Mouse (Mus musculus): ENCODE measurements around the gene Echdc1.
"Not testable (repeated sequence)": the region's sequence is repeated elsewhere in the genome, so short reads cannot be mapped to it uniquely, and the experiment has no call there.

Echdc1 gene

DNA sequence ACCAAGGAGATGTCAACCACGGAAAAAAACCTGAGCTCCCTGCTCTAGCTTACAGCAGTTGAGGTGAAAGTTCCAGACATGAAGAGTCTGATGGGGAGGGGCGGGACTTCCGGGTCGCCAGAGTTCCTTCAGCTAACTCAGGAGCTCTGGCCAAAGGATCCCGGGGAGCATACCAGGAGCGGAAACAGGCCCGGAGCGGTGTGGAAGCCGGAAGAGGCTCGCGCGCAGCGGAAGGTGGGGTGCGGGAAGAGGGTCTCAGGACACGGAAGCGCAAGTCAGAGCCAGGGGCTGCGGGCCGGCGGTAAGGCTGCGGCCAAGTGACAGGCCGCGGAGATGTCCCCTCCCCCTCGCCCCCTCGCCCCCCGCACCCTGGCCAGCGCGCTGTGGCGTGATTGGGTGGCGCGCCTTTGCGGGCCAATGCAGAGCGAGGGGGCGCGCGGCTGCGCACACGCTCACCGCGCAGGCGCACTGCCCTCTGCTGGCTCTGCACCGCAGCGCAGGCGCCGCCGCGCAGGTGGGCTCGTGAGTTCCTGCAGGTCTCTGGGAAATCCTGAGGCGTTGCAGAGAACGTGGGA is at the start of gene Echdc1:
TSS of gene Echdc1 (plus strand) at position 103 of the 575 bp plus-strand sequence.
- peak; percentile 65 to 85 for DNase-seq (ENCODE audit: low spot score in 2 of 2)

DNA sequence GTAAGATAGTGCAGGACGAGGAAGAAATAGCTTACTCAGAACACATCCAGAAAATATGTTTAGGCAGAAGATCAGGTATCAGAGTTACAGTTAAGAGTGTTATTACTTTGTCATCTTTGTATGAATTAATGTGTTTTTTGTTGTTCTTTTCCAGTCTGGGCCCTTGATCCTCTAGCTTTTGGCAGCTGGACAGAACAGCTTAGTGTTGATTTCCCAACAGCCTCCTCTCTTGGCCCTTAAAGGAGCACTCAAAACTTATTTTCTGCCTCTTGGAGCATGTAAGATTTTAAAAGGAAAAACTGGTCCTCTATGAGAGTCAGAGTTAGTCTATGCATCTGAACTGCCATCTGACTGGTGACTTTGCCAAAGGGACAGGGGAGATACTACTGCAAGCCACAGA is 31.2 kb upstream of the Echdc1 start:
- no peak for DNase-seq (ENCODE audit: low spot score in 2 of 2)

DNA sequence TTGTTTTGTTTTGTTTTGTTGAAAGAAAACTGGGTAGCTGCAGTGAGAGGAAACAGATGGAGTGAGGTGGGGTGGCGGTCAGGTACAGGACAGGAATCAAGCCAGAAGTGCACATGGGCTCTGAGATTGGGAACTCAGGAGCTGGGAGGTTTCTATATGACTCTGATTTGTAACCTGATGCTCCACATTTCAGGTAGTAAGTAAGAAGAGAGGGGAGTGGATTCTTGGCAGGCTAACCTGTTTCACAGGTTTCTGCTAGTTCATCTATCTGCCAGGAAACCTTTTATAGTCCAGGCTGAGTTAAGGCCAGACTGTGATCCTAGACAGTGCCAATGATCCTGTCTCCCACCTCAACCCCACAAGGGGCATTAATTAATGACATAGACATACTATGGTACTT is 27.2 kb upstream of the Echdc1 start:
- DNase-seq (ENCODE audit: low spot score in 2 of 2), result no peak

DNA sequence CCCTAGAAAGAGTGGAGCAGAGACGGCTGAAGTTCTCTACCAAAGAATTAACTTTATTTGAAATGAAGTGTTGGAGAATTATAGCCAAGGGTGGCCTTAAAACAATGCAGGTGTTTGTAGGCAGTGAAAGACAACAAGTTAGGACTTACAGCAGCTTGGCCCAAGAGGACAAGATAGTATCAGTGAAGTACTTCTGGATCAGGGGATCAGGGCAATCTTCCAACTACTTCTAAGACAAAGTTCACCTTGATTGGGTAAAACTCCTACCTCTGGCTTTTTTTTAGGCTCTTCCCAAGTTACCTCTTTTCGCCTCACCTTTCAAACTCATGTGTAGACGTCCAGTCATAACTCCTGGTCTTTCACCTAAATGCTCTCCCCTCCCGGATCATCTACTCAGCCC is 10.7 kb upstream of the Echdc1 start:
- no peak for DNase-seq (ENCODE audit: low spot score in 2 of 2)

DNA sequence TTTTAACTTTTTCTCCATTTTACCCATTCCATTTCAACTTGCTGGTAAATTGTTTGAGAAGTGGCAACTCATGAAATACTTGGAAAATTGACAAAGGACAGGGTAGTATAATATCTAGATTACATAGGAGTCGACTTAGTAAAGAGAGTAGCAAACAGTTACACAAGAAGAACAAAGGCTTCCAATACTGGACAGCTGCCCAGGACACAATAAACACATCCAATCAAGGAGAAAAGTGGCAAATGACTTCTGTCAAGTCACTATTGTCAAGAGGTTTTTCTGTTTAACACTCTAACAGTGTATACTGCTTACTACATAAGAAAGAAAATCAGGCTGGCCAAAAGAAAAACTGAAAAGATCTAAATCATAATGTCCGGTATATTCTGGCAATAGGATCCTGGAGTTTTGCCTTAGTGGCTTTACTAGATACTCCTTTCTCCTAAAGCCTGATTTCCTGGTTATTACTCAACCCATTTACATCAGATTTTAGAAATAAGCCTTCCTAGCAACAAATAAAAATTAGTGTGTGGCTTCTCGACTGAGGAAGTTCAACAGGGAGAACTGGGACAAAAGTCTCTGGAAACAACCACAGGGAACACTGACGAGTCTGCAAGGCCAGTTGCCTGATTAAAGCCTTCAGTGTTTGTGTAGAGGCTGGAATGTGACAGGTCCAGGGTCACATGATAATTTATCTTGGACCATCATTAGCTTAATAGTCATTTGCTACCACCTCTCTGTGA is 1.3 kb upstream of the Echdc1 start:
- no peak for DNase-seq (ENCODE audit: low spot score in 2 of 2)

DNA sequence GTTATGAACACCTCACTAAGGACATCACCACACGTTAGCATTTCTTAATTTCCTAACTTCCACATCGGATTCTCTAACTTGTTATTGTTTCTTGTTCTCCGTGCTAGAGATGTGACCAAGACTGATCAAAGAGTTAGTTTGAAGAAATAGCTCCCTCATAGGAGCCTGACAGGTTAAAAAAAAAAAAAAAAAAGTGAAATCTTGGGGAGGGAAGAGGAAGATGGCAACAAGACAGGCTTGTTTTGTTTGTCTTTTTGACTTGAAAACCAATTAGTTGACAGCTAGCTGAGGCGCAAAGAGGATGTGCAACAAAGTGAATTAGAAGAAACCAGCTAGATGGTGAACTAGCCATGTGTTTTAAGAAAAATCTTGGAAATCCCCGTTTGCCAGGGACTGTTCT is 939 bp downstream of the Echdc1 start:
- no peak for DNase-seq (ENCODE audit: low spot score in 2 of 2)

DNA sequence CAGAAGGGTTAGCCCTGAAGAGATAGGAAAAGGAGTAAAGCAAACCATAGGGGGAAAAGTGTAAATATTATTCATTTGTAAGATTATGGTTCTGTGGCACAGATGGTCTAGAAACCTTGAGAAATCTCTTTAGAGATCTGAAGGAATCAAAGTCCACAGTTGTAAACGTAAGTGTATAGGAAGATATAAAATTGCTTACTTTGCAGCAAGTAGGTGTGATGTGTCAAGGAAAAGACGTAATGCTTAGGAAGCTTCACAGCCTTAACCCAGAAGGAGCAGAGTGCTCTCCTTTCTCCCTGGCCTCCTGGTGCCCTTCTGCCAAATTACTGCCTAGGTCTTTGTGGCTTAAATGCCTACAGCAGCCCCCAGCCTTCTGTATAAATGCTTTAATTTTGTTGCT is 11.9 kb downstream of the Echdc1 start:
- no peak for DNase-seq (ENCODE audit: low spot score in 2 of 2)

DNA sequence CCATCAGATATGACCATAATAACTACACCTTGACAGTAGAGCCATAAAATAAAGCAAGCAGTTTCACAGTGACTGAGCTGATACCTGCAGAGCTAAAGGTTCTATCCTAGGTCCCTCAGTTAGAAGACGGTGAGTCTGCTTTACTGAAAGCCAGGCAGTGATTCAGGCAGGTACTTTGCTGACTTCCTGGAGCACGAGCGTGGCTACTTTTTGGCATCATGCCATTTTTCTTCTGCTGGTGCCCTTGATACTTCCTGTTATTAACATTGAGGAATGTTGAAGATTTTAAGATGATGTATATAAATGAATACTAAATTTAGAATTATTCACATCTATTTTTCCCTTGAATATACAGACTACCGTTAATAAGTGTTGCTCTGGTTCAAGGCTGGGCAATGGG is 20.9 kb downstream of the Echdc1 start:
- DNase-seq (ENCODE audit: low spot score in 2 of 2), result no peak

DNA sequence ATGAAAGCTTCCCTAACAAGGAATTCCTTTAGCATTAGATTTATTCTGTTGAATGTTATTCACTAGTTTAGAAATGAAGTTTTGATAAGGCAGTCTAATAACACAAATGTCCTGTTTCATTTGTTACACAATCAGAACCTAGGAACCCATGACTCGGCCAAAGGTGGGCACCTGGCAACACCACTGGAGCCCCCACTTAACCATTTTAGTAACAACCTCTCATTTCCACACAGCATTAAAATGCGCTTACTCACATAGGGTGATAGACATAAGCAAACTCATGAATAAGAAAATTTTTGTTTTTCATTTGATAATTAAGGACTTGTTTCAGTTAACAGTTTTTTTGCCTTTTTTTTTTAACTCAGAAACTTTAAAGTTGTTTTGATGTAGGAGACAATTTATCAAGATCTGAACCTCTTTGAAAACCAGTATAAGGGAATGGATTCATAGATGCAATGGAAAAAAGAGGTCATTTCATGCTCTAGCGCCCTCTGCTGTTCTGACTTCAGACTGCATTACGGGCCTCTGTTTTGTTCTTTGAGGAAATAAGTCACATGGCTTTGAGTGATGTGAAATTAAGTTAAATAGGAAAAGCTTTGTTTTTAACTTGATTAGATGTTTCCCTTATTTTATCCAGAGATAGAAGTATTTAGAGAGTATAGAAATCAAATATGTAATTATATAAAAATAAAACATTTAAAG is 25.5 kb downstream of the Echdc1 start:
- DNase-seq (ENCODE audit: low spot score in 2 of 2), result peak in 1 of 2 experiments; percentile 48

DNA sequence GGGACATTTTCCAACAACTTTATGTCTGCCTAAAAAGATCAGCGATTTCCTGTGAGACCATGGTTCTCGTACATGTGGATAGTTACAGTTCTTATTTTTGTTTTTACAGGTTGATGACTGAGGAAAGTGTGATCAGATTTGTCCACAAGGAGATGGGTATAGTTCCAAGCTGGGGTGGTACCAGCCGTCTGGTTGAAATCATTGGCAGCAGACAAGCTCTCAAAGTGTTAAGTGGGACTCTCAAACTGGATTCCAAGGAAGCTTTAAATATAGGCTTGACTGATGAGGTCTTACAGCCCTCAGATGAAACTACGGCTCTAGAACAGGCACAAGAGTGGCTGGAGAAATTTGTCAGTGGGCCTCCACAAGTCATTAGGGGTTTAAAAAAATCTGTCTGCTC is 31.3 kb downstream of the Echdc1 start:
- DNase-seq (ENCODE audit: low spot score in 2 of 2), result no peak

DNA sequence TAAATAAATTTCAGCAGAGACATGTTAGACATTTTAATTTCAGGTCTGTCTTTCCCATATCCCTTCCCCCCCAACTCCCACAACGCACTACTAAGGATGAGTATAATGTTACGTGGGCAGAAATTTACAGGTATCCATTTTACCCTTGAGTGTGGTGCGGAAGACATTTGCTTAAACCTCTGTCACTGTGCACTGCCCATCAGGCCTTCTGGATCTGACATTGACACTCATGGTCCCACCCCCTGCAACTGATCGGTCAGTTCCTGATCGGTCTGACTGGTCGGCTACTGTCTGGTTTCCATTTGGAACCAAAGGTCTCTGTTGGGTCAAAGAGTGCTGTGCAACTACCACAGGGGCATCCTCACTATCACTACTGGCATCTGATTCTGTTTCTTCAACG is 33.7 kb downstream of the Echdc1 start:
- DNase-seq (ENCODE audit: low spot score in 2 of 2), result no peak

DNA sequence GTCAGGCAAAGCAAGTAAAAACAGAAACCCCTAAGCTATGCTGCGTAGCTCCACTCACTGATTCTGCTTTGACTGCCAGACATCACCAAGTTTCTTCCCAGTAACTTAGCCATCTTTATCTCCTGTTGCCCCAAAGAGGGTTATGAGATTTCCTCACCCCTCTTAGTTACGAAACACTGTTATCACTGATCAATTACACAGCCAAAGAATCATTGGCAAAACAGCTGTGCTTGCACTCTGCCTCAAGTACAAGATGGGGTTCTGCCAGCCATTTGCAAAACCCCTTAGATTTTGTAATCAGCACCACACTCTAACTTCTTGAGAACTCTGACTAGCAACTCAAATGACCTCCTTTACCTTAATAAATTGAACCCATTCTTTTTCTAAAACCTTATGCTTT is 38.5 kb downstream of the Echdc1 start:
- no peak for DNase-seq (ENCODE audit: low spot score in 2 of 2)

DNA sequence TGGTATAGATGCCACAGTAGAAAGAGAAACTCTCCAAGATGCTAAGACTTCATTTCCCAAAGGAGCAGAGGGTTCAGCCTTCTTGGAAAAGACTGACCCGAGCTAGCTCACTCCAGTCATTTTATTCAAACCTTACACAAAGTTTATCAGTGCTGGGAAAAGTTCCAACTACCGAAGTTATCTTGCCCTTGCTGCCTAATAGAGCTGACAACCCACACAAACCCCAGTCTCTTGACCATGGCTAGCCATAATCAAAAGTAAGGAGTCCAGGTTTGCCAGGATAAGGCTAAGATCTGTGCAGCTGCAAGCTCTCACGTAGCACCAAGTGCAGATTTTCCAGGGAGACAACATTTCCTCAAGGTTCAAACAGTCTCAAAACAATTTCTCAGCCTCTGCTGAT is 39.6 kb downstream of the Echdc1 start:
- no peak for DNase-seq (ENCODE audit: low spot score in 2 of 2)

DNA sequence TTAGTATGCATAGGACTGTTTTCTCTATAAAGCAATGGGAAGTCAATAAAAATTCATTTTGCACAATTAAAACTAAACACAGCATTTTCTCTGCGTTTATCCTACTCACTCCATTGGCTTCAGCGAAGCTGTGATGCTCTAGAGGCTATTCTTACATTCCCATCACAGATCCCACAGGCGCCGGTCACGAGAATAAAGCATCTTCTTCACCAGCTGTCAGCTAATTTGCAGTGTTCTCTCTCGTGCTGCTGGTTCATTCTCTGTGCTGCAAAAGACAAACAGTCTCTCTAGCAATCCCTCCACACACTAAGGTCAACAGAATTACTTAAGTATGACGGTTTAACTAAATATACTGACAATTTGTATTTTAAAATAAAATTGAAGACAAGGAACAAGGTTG is 41.2 kb downstream of the Echdc1 start:
- no peak for DNase-seq (ENCODE audit: low spot score in 2 of 2)

DNA sequence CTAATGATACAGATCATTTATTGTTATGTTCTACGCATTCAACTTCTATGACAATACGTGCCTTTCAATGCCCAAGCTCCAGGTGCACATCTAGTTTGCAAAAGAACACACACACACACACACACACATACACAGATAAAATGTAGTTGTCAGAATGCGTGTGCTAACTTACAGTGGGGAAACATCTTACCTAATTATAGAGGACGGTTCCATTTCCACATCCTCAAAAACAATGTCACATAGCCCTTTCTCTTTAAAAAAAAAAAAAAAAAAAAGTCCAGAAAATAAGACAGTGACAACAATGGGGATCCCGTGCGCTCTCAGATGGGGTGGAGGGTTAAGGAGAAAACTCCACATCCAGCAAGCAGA is 48.1 kb downstream of the Echdc1 start:
- DNase-seq (ENCODE audit: low spot score in 2 of 2), result no peak

DNA sequence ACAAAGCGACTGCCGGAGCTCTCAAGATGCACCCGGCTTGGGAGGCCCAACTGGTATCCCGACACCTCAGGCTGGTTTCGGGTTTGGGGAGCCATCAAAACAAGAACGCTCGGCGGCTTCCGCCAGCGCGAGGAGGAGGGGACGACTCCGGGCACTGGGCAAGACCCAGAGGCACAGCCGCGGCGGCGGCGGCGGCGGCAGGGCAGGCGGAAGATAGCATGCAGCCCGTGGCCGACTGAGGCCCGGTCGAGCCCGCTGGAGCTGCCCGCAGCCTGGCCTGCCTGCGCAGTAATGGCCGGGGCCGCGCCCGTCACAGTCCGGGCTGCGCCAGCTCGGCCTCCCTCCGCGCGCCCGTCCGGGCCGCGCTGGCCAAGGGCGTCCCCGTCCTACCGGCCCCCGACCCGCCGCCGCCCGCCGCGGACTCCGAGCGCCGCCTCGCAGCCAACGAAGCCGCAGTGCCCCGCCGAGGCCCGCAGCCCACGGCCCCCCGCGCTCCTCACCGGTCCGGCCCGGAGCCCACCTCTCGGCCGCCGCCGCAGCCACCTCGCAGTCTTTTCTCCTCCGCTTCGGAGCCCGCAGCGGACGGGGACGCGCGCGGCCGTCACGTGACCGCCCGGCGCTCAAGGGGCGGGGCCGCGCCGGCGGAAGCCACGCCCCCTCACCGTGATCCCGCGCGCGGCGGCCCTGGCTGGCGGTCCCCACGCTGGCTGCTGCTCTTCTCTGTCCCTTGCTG is 48.7 kb downstream of the Echdc1 start:
- DNase-seq (ENCODE audit: low spot score in 2 of 2), result peak; percentile 77 to 89

DNA sequence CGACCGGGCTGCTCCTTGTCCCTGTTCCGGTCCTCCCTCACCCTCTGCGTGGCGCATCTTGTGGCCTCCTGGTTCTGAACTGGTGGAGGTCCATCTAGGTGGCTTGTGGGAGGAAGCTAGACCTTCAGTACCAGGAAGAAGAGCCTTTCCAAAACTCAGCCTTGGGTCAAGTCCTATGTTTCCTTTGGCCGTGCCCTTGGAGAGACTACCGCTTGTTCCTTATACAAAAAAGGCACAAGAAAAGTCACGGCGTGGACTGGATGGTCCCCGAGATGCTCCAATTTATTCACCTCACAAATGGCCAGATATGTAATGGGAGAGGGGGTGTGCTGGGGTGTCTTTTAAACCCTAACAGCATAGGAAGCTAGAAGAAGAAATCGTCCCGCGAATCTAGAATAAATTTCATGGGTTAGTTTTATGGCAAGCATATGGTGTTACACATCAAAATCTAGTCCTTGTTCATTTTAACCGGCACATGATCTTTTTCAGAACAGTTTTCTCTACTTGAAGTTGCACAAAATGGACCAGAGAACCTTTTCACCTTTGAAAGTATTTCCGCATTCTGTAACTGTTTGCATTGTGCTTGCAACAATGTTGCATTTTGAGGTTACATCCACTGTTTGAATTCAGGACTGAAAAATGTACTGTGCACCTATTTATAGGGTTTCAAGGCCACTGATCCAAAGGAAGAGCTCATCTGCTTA is 49.4 kb downstream of the Echdc1 start, which contains the start of gene Rnf146:
TSS of gene Rnf146 (minus strand) at position 246 of the 704 bp plus-strand sequence.
- DNase-seq (ENCODE audit: low spot score in 2 of 2), result no peak

DNA sequence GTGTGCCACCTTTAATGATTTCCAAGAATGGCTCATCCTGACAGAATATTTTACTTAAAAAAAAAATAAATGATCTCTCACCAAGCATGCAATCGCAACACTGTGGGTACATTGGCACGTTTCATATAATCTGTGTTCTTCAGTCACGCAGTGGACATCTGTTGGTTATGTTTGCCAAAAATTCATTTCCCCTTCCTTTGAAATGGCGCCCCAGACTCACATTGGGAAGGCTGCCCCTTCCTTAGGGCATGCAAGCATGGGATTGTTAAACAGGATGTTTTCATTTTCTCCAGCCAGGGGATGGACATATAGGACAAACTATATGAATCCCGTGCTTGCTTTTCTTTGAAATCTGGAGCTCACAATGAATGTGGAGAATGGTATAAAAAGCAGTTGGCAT is 61.1 kb downstream of the Echdc1 start:
- no peak for DNase-seq (ENCODE audit: low spot score in 2 of 2)

DNA sequence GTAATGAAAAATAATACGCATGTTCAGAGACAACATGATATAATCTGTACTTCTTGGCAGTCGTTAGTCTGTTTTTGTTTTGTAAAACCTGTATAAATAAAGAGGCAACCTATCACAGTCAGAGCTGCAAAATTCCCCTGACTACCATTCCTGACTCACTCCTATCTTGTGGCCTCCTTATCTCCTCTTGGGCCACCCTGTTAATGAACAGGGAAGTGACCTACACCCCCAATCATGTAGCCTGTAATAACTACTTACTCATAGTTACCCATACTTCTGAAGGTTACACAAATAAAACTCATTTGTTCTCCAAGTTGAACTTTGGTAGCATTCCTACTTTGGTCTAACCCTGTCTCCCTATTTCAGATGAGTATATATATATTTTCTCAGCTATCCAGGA is 68.6 kb downstream of the Echdc1 start:
- no peak for DNase-seq (ENCODE audit: low spot score in 2 of 2)

DNA sequence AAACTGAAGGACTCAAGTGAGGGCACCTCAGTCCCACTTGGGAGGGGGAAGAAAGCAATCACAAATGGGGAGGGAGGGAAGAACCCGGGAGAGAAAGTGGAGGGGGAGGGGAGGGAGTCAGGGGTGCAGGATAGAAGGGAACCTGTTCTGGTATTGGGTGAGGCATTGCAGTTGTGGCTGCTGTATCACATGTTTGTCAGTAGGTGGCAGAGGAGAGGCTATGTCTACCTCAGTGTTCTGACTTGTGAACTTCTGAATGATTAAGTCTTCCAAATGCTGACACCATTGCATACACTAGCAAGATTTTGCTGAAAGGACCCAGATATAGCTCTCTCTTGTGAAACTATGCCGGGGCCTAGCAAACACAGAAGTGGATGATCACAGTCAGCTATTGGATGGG is 81.9 kb downstream of the Echdc1 start:
- DNase-seq (ENCODE audit: low spot score in 2 of 2), result not testable (repeated sequence)

Data from frontal cortex, postnatal 10 days (tissue).